Mouse (Mus musculus) spleen, adult 2 months (tissue): ENCODE data around the gene Gzmm. TPM values are rescaled to one million over a fixed set of nuclear protein-coding genes. Genes with fewer than 3 reads are reported as not detected.

Experiments used
- DNase-seq, 2 experiments: peaks; one replicate each; pipeline versions ENCODE4 v3.0.0 to v3.0.0-alpha.2; 2012 to 2021; ENCODE audit warnings: low spot score in 2 of 2, low read depth in 1 of 2
- H3K27ac ChIP-seq: fragments of 200-500 bp; 2 replicates; pipeline ENCODE4 v1.5.1; 2012; ENCODE audit warnings: low read length, inconsistent platforms; ENCODE audit not compliant: insufficient read depth
- H3K27me3 ChIP-seq: fragments of 200-500 bp; 2 replicates; pipeline ENCODE4 v1.6.1; 2012; ENCODE audit warnings: mild to moderate bottlenecking, moderate library complexity, low read length, inconsistent platforms; ENCODE audit not compliant: control insufficient read depth, insufficient read depth
- H3K36me3 ChIP-seq: fragments of 200-500 bp; 2 replicates; pipeline ENCODE4 v1.6.1; 2012; ENCODE audit warnings: mild to moderate bottlenecking, low read length, inconsistent platforms; ENCODE audit not compliant: control insufficient read depth, insufficient read depth
- H3K4me1 ChIP-seq: fragments of 200-500 bp; 2 replicates; pipeline ENCODE4 v1.6.1; 2011; ENCODE audit warnings: inconsistent platforms; ENCODE audit not compliant: control insufficient read depth, insufficient read depth, insufficient read length
- H3K4me3 ChIP-seq: fragments of 200-500 bp; 2 replicates; pipeline ENCODE4 v1.5.1; 2011; ENCODE audit warnings: mild to moderate bottlenecking, inconsistent platforms; ENCODE audit not compliant: insufficient read depth, insufficient read length; ENCODE audit errors: extremely low read depth
- CTCF ChIP-seq: fragments of 200-500 bp; IDR thresholded peaks from 2 replicates; pipeline ENCODE4 v1.5.1; 2011; ENCODE audit warnings: mild to moderate bottlenecking, inconsistent platforms; ENCODE audit not compliant: insufficient read depth, insufficient read length, insufficient replicate concordance; ENCODE audit errors: extremely low read depth
- POLR2A ChIP-seq: fragments of 200-500 bp; IDR thresholded peaks from 2 replicates; pipeline ENCODE4 v1.6.1; 2011; ENCODE audit warnings: low read depth, low read length, inconsistent platforms
- WGBS: fragments of 180-500 bp; shearing (Covaris S2); methylation state at CpG from one replicate; pipeline ENCODE4 v1.1.7; 2018; 5-methylcytosine and 5-hydroxymethylcytosine counted together
- polyA plus RNA-seq: library from polyadenylated mRNA; depleted of rRNA; stranded (reverse); fragments of >200 nt; gene quantifications from 2 replicates; pipeline ENCODE4 v1.2.3, GENCODE M21; 2012

The Gzmm gene
- polyA plus RNA-seq, 1 experiment, result 1.8 TPM

GRCm38 (mm10) chr10:79669576-79670057 lies 19.2 kb upstream of the Gzmm start:
- H3K4me3 ChIP-seq, result peak overlapping the region; percentile 75
- H3K27ac ChIP-seq, result peak overlapping the region; percentile 83
- H3K27me3 ChIP-seq, result no peaks in the 10 kb centered on the region
- peaks cover 8% of the 10 kb centered on the region; the same call in 1 of the 2 replicates for H3K4me1 ChIP-seq
- under 1% methylated on average over 47 of the region's 47 CpGs for WGBS
- peak in 1 of 2 experiments; percentile 78 for DNase-seq
- H3K36me3 ChIP-seq, result peaks cover 2% of the 10 kb centered on the region; the same call in 1 of the 2 replicates
- TF ChIP-seq CTCF (no peak), POLR2A (no peak)

GRCm38 (mm10) chr10:79670071-79670888 lies 18.5 kb upstream of the Gzmm start:
- H3K27me3 ChIP-seq, result no peaks in the 10 kb centered on the region
- H3K4me1 ChIP-seq, result peaks cover 8% of the 10 kb centered on the region; the same call in 1 of the 2 replicates
- peaks cover 2% of the 10 kb centered on the region; the same call in 1 of the 2 replicates for H3K36me3 ChIP-seq
- DNase-seq, result no peak
- TF ChIP-seq CTCF (no peak), POLR2A (no peak)
- WGBS, result 38% methylated on average over 15 of the region's 15 CpGs
- peak overlapping the region; percentile 75 for H3K4me3 ChIP-seq
- H3K27ac ChIP-seq, result peak overlapping the region; percentile 83; the same call in 1 of the 2 replicates

- Histone ChIP-seq H3K4me3 (no peak overlapping the region), H3K36me3 (peaks cover 6% of the 10 kb centered on the region), H3K4me1 (peaks cover 8% of the 10 kb centered on the region; the same call in 1 of the 2 replicates), H3K27ac (no peak overlapping the region), H3K27me3 (no peaks in the 10 kb centered on the region)
- no peak for TF ChIP-seq CTCF
- DNase-seq, result no peak
- 72% methylated on average over 6 of the region's 6 CpGs for whole genome bisulfite sequencing
Measured at GRCm38 (mm10) chr10:79671396-79672087, 17.3 kb upstream of the Gzmm start.

- WGBS, result 78% methylated on average over 3 of the region's 3 CpGs
- no peak overlapping the region for H3K27ac ChIP-seq
Measured at GRCm38 (mm10) chr10:79672088-79672455, 16.7 kb upstream of the Gzmm start.

GRCm38 (mm10) chr10:79673054-79673453 lies 15.8 kb upstream of the Gzmm start:
- peaks cover 6% of the 10 kb centered on the region for H3K36me3 ChIP-seq
- DNase-seq, result no peak
- H3K4me1 ChIP-seq, result peaks cover 8% of the 10 kb centered on the region; the same call in 1 of the 2 replicates
- H3K27ac ChIP-seq, result no peak overlapping the region
- 95% methylated on average over 3 of the region's 3 CpGs for WGBS
- no peak overlapping the region for H3K4me3 ChIP-seq
- no peak for TF ChIP-seq CTCF
- TF ChIP-seq POLR2A, result no peak
- H3K27me3 ChIP-seq, result no peaks in the 10 kb centered on the region

More at GRCm38 (mm10) chr10:79672088-79672455, 16.7 kb upstream of the Gzmm start:
- Histone ChIP-seq H3K4me3 (no peak overlapping the region), H3K27me3 (no peaks in the 10 kb centered on the region), H3K4me1 (peaks cover 8% of the 10 kb centered on the region; the same call in 1 of the 2 replicates), H3K36me3 (peaks cover 6% of the 10 kb centered on the region)
- no peak for TF ChIP-seq CTCF
- TF ChIP-seq POLR2A, result no peak
- no peak for DNase-seq

GRCm38 (mm10) chr10:79675346-79676035 lies 13.3 kb upstream of the Gzmm start:
- Histone ChIP-seq H3K4me3 (no peak overlapping the region), H3K4me1 (peaks cover under 1% of the 10 kb centered on the region; the same call in 1 of the 2 replicates), H3K27me3 (no peaks in the 10 kb centered on the region), H3K36me3 (peaks cover 6% of the 10 kb centered on the region), H3K27ac (no peak overlapping the region)
- 94% methylated on average over 44 of the region's 44 CpGs for WGBS
- DNase-seq, result no peak
- no peak for TF ChIP-seq POLR2A
- TF ChIP-seq CTCF, result no peak
